Mouse (Mus musculus) heart, embryonic 11.5 days (tissue): ENCODE measurements around the gene Myo5c. TPM values are rescaled to one million over a fixed set of nuclear protein-coding genes. Genes with fewer than 3 reads are reported as not detected.
A peak's percentile ranks its signal among the peaks of the same experiment; 100 is the strongest.

Source experiments
- ATAC-seq: fragments of 200-750 bp; cut with Nextera tagmentation; replicated peaks from 2 replicates; pipeline ENCODE4 v1.8.0; 2017; ENCODE audit warnings: moderate library complexity; ENCODE audit not compliant: insufficient number of reproducible peaks, low FRiP score, low TSS enrichment
- H3K27ac ChIP-seq: fragments of 300-500 bp; sonication (generic); 2 replicates; pipeline ENCODE4 v1.5.1; 2014; ENCODE audit warnings: mild to moderate bottlenecking, low read depth, low read length
- H3K27me3 ChIP-seq: fragments of 300-500 bp; sonication (generic); 2 replicates; pipeline ENCODE4 v1.6.1; 2014; ENCODE audit warnings: mild to moderate bottlenecking, low read length, mixed read lengths; ENCODE audit not compliant: control insufficient read depth, insufficient read depth
- H3K36me3 ChIP-seq: fragments of 300-500 bp; sonication (generic); 2 replicates; pipeline ENCODE4 v1.6.1; 2014; ENCODE audit warnings: mild to moderate bottlenecking, low read length, moderate library complexity, mixed read lengths; ENCODE audit not compliant: control insufficient read depth, insufficient read depth
- H3K4me1 ChIP-seq: fragments of 300-500 bp; sonication (generic); 2 replicates; pipeline ENCODE4 v1.6.1; 2014; ENCODE audit warnings: low read length; ENCODE audit not compliant: control insufficient read depth, insufficient read depth
- H3K4me2 ChIP-seq: fragments of 300-500 bp; sonication (generic); 2 replicates; pipeline ENCODE4 v1.6.1; 2014; ENCODE audit warnings: mild to moderate bottlenecking, moderate library complexity
- H3K4me3 ChIP-seq: fragments of 300-500 bp; sonication (generic); 2 replicates; pipeline ENCODE4 v1.5.1; 2014; ENCODE audit warnings: low read depth, low read length
- H3K9ac ChIP-seq: fragments of 300-500 bp; sonication (generic); 2 replicates; pipeline ENCODE4 v1.6.1; 2014; ENCODE audit warnings: mild to moderate bottlenecking, low read depth, low read length, moderate library complexity
- H3K9me3 ChIP-seq: fragments of 300-500 bp; sonication (generic); replicated peaks from 2 replicates; pipeline ENCODE4 v1.6.1; 2016; ENCODE audit warnings: low read length; ENCODE audit not compliant: control insufficient read depth
- WGBS: fragments of 180-500 bp; shearing (Covaris S2); extraction: QIAGEN DNeasy Blood & Tissue Kit; methylation state at CpG from one replicate; pipeline ENCODE4 v1.1.7; 2014; ENCODE audit not compliant: insufficient replicate concordance; 5-methylcytosine and 5-hydroxymethylcytosine counted together
- polyA plus RNA-seq: library from polyadenylated mRNA; unstranded; fragments of >200 nt; fragmentation: Nextera tagmentation; extraction: Ambion mirVana; gene quantifications from 2 replicates; pipeline ENCODE4 v1.2.1, GENCODE M21; 2014

Myo5c gene
- polyA plus RNA-seq, 1 experiment from 2014 or later: 1.0 TPM

DNA sequence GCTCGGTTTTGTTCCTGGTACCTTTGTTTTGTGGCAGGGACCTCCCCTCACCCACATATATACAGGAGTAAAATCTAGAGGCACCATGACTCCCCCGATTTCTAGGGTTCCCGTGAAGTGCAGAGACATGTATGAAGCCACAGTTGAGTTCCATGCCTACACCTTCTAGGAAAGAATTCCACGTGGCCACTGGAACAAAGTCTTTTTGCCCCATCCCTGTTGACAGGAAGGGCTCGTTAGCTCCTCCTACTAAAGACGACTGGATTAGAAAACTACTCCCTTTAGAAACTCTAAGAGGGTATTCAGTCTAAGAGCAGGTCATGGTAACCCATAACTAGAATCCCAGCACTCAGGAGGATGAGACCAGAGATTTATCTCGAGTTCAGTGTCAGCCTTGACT is 72.5 kb downstream of the Myo5c start:
- ATAC-seq: no peak
- Histone ChIP-seq H3K9ac (no peak overlapping the region), H3K4me2 (peak overlapping the region; percentile 52), H3K27me3 (no peaks in the 10 kb centered on the region), H3K4me1 (no peaks in the 10 kb centered on the region; the same call in 1 of the 2 replicates), H3K27ac (no peak overlapping the region), H3K9me3 (no peaks in the 10 kb centered on the region), H3K36me3 (no peaks in the 10 kb centered on the region), H3K4me3 (no peak overlapping the region)
- WGBS: 25% methylated on average over 7 of the region's 7 CpGs

DNA sequence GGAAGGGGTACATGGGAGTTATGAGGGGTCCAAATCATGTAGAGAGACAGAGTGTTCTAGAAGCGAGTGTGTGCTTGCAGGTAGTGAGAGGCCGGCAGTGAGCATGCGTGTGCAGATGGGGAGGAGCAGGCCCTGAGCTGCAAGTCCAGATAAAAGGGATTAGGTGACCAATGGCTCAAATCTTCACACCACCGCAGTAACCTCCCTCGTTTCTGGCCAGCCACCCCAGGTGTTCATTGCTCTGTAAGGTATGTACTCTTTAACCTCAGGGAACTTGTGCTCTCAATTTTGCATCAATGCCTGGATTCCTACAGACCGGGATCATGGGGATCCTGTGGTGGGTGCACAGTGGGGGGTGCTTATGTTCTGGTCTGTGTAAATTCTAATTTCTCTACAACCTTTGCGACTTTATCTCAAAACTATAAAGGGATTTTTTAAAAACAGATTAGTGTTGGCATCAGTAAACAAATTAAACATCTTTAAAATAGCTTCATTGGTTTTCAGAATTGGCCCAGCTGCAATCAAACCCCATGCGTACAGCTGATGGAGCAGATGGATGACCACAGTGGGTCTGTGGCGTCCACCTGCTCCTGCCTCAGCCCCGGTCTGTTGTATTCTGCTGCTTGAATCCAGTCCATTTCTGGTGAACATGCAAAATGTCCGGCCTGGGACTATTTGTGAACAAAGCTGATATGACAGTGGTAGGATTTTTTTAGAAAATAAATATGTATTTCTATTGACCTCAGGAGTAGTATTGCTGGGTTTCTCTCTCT is 74.5 kb downstream of the Myo5c start, which contains the start of gene Gnb5:
Gene Gnb5 (plus strand): TSS at position 163 of the 773 bp plus-strand sequence.
- no peak for ATAC-seq
- Histone ChIP-seq H3K4me2 (no peak within 1 kb of the TSS), H3K9me3 (no peaks in the 10 kb centered on the region), H3K27me3 (no peaks in the 10 kb centered on the region), H3K4me3 (no peak within 1 kb of the TSS), H3K36me3 (no peaks in the 10 kb centered on the region), H3K27ac (no peak within 1 kb of the TSS), H3K9ac (no peak within 1 kb of the TSS), H3K4me1 (no peaks in the 10 kb centered on the region; the same call in 1 of the 2 replicates)
- WGBS: 80% methylated on average over 11 of the region's 11 CpGs

DNA sequence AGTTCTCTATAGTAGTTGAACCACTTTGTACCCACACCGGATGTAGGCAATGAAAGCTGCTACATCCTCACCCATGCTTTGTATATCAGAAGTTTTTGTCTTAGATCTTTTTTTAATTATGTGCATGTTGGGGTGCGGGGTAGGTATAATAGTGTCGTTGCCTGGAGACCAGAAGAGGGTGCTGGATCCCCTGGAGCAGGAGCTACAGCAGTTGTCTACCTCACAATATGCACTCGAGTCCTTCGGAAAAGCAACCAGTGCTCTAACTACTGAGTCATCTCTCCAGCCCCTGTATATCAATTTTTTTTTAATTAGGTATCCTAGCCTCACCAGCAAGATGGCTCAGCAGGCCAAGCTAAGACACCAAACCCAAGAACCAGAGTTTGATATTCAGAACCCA is 75.2 kb downstream of the Myo5c start:
- H3K36me3 ChIP-seq: no peaks in the 10 kb centered on the region
- no peak overlapping the region for H3K9ac ChIP-seq
- H3K4me2 ChIP-seq: no peak overlapping the region
- no peaks in the 10 kb centered on the region for H3K27me3 ChIP-seq
- H3K9me3 ChIP-seq: no peaks in the 10 kb centered on the region
- no peak for ATAC-seq
- H3K4me1 ChIP-seq: no peaks in the 10 kb centered on the region; the same call in 1 of the 2 replicates
- H3K27ac ChIP-seq: no peak overlapping the region
- WGBS: 82% methylated on average over 5 of the region's 5 CpGs
- H3K4me3 ChIP-seq: no peak overlapping the region

DNA sequence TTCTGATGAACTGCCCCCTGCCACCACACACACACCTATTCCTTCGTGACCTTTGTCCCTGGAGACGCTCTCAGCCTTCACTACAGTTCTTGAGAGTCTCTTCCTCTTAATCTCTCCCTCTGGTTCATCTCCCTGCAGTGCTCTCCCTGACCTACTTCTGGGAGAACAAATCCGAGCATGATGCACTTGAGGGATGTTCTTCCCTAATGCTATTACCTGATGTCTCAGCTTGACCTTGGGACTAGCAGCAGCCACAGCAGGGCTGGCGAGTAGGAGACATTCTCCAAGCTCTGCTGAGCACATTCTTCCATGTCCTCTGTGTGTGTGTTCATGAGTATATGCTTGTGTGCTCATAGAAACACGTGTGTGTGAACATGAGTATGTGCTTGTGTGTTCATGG is 76.8 kb downstream of the Myo5c start:
- WGBS: 53% methylated on average over 5 of the region's 5 CpGs
- Histone ChIP-seq H3K4me2 (no peak overlapping the region), H3K27me3 (no peaks in the 10 kb centered on the region), H3K4me3 (no peak overlapping the region), H3K4me1 (no peaks in the 10 kb centered on the region; the same call in 1 of the 2 replicates), H3K27ac (no peak overlapping the region), H3K9me3 (no peaks in the 10 kb centered on the region), H3K9ac (no peak overlapping the region), H3K36me3 (no peaks in the 10 kb centered on the region)
- no peak for ATAC-seq

DNA sequence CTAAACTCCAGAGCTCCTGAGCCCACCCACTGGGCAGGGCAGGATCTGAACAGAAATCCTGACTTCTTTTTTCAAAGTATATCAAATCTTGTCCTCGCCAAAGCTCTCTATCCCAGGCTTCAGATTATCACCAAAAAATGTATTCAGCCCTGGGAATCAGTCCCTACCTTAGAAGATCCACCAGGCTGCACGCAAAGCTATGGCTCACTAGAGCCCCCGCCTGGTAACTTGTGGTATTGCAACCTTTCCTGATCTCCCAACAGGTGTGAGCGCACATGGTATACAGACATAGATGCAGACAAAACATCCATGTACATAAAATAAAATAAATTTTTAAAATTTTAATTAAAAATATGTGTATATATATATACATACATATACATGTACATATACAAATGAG is 80.2 kb downstream of the Myo5c start:
- Histone ChIP-seq H3K27ac (no peak overlapping the region), H3K4me1 (peaks cover 8% of the 10 kb centered on the region; the same call in 1 of the 2 replicates), H3K36me3 (no peaks in the 10 kb centered on the region), H3K27me3 (no peaks in the 10 kb centered on the region), H3K4me2 (no peak overlapping the region), H3K4me3 (no peak overlapping the region), H3K9ac (no peak overlapping the region), H3K9me3 (no peaks in the 10 kb centered on the region)
- 17% methylated on average over 4 of the region's 4 CpGs for WGBS
- ATAC-seq: no peak

DNA sequence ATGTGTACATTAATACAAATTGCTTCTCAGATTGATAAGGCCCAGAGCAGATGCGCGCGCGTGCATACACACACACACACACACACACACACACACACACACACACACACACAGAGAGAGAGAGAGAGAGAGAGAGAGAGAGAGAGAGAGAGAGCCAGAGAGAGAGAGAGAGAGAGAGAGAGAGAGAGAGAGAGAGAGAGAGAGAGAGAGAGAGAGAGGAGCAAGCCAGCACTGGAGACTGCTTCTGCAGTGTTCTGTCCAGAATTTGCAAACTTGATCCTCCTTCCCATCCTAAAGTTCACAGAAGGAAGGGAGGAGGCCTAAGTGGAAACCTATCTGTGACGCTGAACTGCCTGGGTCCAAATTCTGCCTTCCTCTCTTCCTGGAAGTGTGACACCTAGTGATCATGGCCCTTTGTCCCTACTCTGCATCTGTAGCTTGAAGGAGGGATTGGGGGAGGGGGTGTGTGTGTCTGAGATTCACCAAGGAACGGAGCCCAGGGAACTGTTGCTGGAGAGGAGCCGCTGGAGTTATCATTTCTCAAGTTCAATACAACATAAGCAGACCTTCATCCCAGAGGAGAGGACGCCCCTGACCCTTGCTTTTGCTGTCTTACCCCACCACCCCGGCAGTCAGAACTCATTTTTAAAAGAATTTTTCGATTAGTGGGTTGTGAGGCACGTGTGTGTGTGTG is 81.5 kb downstream of the Myo5c start:
- no peaks in the 10 kb centered on the region for H3K9me3 ChIP-seq
- WGBS: 37% methylated on average over 11 of the region's 11 CpGs
- H3K9ac ChIP-seq: peak overlapping the region; percentile 83
- H3K4me2 ChIP-seq: peak overlapping the region; percentile 68
- H3K4me1 ChIP-seq: peaks cover 8% of the 10 kb centered on the region; the same call in 1 of the 2 replicates
- H3K36me3 ChIP-seq: no peaks in the 10 kb centered on the region
- H3K4me3 ChIP-seq: peak overlapping the region; percentile 63
- H3K27ac ChIP-seq: no peak overlapping the region
- no peak; the same call in 1 of the 2 replicates for ATAC-seq
- H3K27me3 ChIP-seq: no peaks in the 10 kb centered on the region

DNA sequence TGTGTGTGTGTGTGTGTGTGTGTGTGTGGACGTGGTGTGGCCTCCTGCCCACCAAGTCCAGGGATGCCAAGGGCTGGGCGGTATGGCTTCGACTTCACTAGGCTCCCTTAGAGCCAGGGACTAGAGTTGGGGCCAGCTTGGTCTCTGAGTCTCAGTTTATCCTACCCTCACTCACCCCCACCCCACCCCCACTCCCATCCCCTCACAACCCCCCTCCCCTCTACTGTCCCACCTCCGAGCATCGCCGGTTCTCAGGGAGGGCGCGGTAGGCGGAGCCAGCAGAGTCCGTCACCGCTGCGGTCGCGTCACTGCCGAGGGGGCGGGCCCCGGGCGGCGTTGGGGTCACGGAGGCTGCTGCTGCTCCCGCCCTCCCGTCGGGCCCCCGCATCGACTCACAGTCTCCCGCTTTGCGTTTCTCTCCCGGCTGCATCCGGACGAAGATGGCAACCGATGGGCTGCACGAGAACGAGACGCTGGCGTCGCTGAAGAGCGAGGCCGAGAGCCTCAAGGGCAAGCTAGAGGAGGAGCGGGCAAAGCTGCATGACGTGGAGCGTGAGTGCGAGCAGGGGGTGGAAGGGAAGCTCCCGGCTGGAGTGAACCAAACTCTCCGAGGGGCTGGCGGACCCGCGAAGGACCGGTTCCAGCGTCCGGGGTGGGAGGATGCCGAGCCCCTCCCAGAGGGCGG is 82.2 kb downstream of the Myo5c start:
- peak; percentile 84 for ATAC-seq
- under 1% methylated on average over 52 of the region's 52 CpGs for WGBS
- H3K27me3 ChIP-seq: no peaks in the 10 kb centered on the region
- no peaks in the 10 kb centered on the region for H3K9me3 ChIP-seq
- H3K4me1 ChIP-seq: peaks cover 8% of the 10 kb centered on the region; the same call in 1 of the 2 replicates
- peak overlapping the region; percentile 83 for H3K9ac ChIP-seq
- peak overlapping the region; percentile 68 for H3K4me2 ChIP-seq
- H3K27ac ChIP-seq: peak overlapping the region; percentile 84
- H3K4me3 ChIP-seq: peak overlapping the region; percentile 63
- H3K36me3 ChIP-seq: no peaks in the 10 kb centered on the region

DNA sequence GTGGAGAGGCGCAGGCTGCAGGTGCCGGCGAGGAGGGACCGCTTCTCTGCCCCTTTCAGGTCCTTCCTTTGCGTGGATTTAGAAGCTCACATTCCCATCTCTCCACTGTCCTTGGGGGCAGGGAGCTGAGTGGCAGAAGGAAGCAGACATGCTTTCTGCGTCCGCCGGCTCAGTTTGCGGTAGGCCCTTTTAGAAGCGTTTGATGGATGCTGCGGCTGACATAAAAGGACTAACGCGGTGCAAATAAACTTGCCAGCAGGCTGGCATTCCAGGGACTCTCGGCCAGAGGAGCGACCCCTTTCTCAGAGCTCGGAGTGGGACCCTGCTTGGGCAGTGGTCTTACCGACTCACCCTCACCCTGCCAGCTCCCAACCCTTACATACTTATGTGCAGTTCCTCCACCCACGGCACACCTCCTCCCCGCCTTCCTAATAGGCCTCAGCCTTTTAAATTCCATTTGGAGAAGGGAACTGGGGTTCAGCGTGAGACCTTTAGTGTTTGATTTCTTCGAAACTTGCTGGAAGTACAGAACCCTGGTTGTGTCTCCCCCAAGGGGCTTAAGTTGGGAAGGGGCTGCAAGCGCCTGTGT is 82.8 kb downstream of the Myo5c start:
- Histone ChIP-seq H3K27ac (peak overlapping the region; percentile 84), H3K4me3 (peak overlapping the region; percentile 63), H3K4me1 (peaks cover 12% of the 10 kb centered on the region), H3K9ac (peak overlapping the region; percentile 83), H3K36me3 (no peaks in the 10 kb centered on the region), H3K4me2 (peak overlapping the region; percentile 68), H3K9me3 (no peaks in the 10 kb centered on the region), H3K27me3 (no peaks in the 10 kb centered on the region)
- ATAC-seq: no peak
- 5% methylated on average over 22 of the region's 22 CpGs for WGBS
